Mouse (Mus musculus): Measurements from ENCODE around the gene Nadk2.

GRCm38 (mm10) chr15:9078481-9079300 lies 7.6 kb downstream of the Nadk2 start:
- TF ChIP-seq HCFC1 (IDR thresholded peaks at IDR 0.05; ENCODE audit: borderline replicate concordance, insufficient read depth, low read length) = no peak
- TF ChIP-seq ZC3H11A (IDR thresholded peaks at IDR 0.05; ENCODE audit: borderline replicate concordance, low read depth, low read length) = no peak

All from ES-E14 (cell line).